Mouse (Mus musculus) MEL (cell line): ENCODE measurements around the gene Abcd1. TPM values are rescaled to one million over a fixed set of nuclear protein-coding genes. Genes with fewer than 3 reads are reported as not detected.

ENCODE experiments used
- DNase-seq: peaks from one replicate; pipeline ENCODE4 v3.0.0; 2011; ENCODE audit warnings: low read depth, low spot score
- H3K27ac ChIP-seq: 2 replicates; pipeline ENCODE4 v1.5.1; 2012; ENCODE audit warnings: low read depth, mild to moderate bottlenecking, control low read depth, low read length, moderate library complexity; ENCODE audit not compliant: control insufficient read depth
- H3K27me3 ChIP-seq, 2 experiments: fragments of 150-350 bp in 1 of 2; sonication (generic) in 1 of 2; 2 replicates each; pipeline ENCODE4 v1.6.1; 2012; ENCODE audit warnings: low read length in 2 of 2, mild to moderate bottlenecking in 2 of 2, improper control_type of control experiment in 1 of 2, moderate library complexity in 1 of 2; ENCODE audit not compliant: insufficient read depth in 2 of 2, control insufficient read depth in 1 of 2
- H3K36me3 ChIP-seq, 2 experiments: 2 replicates each; pipeline ENCODE4 v1.6.1; 2012 to 2014; ENCODE audit warnings: low read length in 2 of 2, improper control_type of control experiment in 1 of 2, inconsistent platforms in 1 of 2, mild to moderate bottlenecking in 1 of 2; ENCODE audit not compliant: insufficient read depth in 2 of 2, control insufficient read depth in 1 of 2
- H3K4me1 ChIP-seq, 2 experiments: fragments of 150-350 bp in 1 of 2; sonication (generic) in 1 of 2; 2 replicates each; pipeline ENCODE4 v1.6.1; 2012; ENCODE audit warnings: low read length in 2 of 2, improper control_type of control experiment in 1 of 2, mild to moderate bottlenecking in 1 of 2; ENCODE audit not compliant: insufficient read depth in 2 of 2, control insufficient read depth in 1 of 2
- H3K4me3 ChIP-seq, 2 experiments: fragments of 150-350 bp in 1 of 2; sonication (generic) in 1 of 2; 2 replicates each; pipeline ENCODE4 v1.5.1; 2012; ENCODE audit warnings: low read depth in 2 of 2, low read length in 2 of 2, mild to moderate bottlenecking in 2 of 2, moderate library complexity in 2 of 2, control low read depth in 1 of 2, improper control_type of control experiment in 1 of 2; ENCODE audit not compliant: control insufficient read depth in 1 of 2, insufficient read depth in 1 of 2
- H3K79me2 ChIP-seq: 2 replicates; pipeline ENCODE4 v1.6.1; 2012; ENCODE audit warnings: mild to moderate bottlenecking, low read length, moderate library complexity; ENCODE audit not compliant: control insufficient read depth, poor library complexity, insufficient read depth
- H3K9ac ChIP-seq: 2 replicates; pipeline ENCODE4 v1.6.1; 2012; ENCODE audit warnings: low read depth, mild to moderate bottlenecking, control low read depth, low read length, moderate library complexity; ENCODE audit not compliant: control insufficient read depth, poor library complexity, severe bottlenecking
- H3K9me3 ChIP-seq: fragments of 150-350 bp; sonication (generic); replicated peaks from 2 replicates; pipeline ENCODE4 v1.6.1; 2012; ENCODE audit warnings: mild to moderate bottlenecking, low read length, improper control_type of control experiment, moderate library complexity; ENCODE audit not compliant: insufficient read depth
- BHLHE40 ChIP-seq: IDR thresholded peaks from 2 replicates; pipeline ENCODE4 v1.6.1; 2012; ENCODE audit warnings: low read depth, mild to moderate bottlenecking, inconsistent platforms, low read length, improper control_type of control experiment, borderline replicate concordance
- CHD2 ChIP-seq: IDR thresholded peaks from 2 replicates; pipeline ENCODE4 v1.6.1; 2011; ENCODE audit warnings: low read length, improper control_type of control experiment
- E2F4 ChIP-seq: IDR thresholded peaks from 2 replicates; pipeline ENCODE4 v1.6.1; 2011; ENCODE audit warnings: low read depth, low read length, improper control_type of control experiment, borderline replicate concordance
- EP300 ChIP-seq, 2 experiments: IDR thresholded peaks; 2 replicates each; pipeline ENCODE4 v1.6.1; 2011; ENCODE audit warnings: improper control_type of control experiment in 2 of 2, low read length in 2 of 2, low read depth in 1 of 2, mild to moderate bottlenecking in 1 of 2
- ETS1 ChIP-seq: IDR thresholded peaks from 2 replicates; pipeline ENCODE4 v1.6.1; 2012; ENCODE audit warnings: low read depth, mild to moderate bottlenecking, inconsistent platforms, low read length, improper control_type of control experiment, moderate library complexity
- HCFC1 ChIP-seq: IDR thresholded peaks from 2 replicates; pipeline ENCODE4 v1.6.1; 2012; ENCODE audit warnings: low read depth, mild to moderate bottlenecking, inconsistent platforms, low read length, improper control_type of control experiment, moderate library complexity
- MAFK ChIP-seq: IDR thresholded peaks from 2 replicates; pipeline ENCODE4 v1.6.1; 2011; ENCODE audit warnings: low read depth, mild to moderate bottlenecking, low read length, improper control_type of control experiment, borderline replicate concordance
- MAZ ChIP-seq: IDR thresholded peaks from 2 replicates; pipeline ENCODE4 v1.6.1; 2012; ENCODE audit warnings: low read depth, mild to moderate bottlenecking, inconsistent platforms, low read length, improper control_type of control experiment
- MYC ChIP-seq: IDR thresholded peaks from 2 replicates; pipeline ENCODE4 v1.6.1; 2011; ENCODE audit warnings: low read depth, mild to moderate bottlenecking, low read length, improper control_type of control experiment, moderate library complexity
- NRF1 ChIP-seq: IDR thresholded peaks from 2 replicates; pipeline ENCODE4 v1.6.1; 2014; ENCODE audit warnings: low read depth, mild to moderate bottlenecking, inconsistent platforms, low read length, improper control_type of control experiment, moderate library complexity; ENCODE audit not compliant: poor library complexity, insufficient read depth, severe bottlenecking
- POLR2A ChIP-seq, 2 experiments: IDR thresholded peaks; 2 replicates each; pipeline ENCODE4 v1.6.1; 2011 to 2012; ENCODE audit warnings: low read length in 2 of 2, mild to moderate bottlenecking in 2 of 2, control low read depth in 1 of 2, improper control_type of control experiment in 1 of 2, low read depth in 1 of 2, moderate library complexity in 1 of 2; ENCODE audit not compliant: control insufficient read depth in 1 of 2, insufficient read depth in 1 of 2, poor library complexity in 1 of 2
- RAD21 ChIP-seq: IDR thresholded peaks from 2 replicates; pipeline ENCODE4 v1.6.1; 2011; ENCODE audit warnings: mild to moderate bottlenecking, low read depth, low read length, improper control_type of control experiment
- TBP ChIP-seq: IDR thresholded peaks from 2 replicates; pipeline ENCODE4 v1.8.0; 2011; ENCODE audit warnings: low read depth, low read length, improper control_type of control experiment
- TCF12 ChIP-seq: IDR thresholded peaks from 2 replicates; pipeline ENCODE4 v1.6.1; 2014; ENCODE audit warnings: low read depth, mild to moderate bottlenecking, inconsistent platforms, low read length, improper control_type of control experiment, moderate library complexity
- UBTF ChIP-seq: IDR thresholded peaks from 2 replicates; pipeline ENCODE4 v1.6.1; 2012; ENCODE audit warnings: low read depth, mild to moderate bottlenecking, inconsistent platforms, low read length, improper control_type of control experiment, moderate library complexity, borderline replicate concordance; ENCODE audit not compliant: insufficient read depth
- USF1 ChIP-seq: IDR thresholded peaks from 2 replicates; pipeline ENCODE4 v1.6.1; 2014; ENCODE audit warnings: low read depth, mild to moderate bottlenecking, inconsistent platforms, low read length, improper control_type of control experiment, moderate library complexity
- USF2 ChIP-seq, 2 experiments: IDR thresholded peaks; 2 replicates each; pipeline ENCODE4 v1.6.1; 2011 to 2012; ENCODE audit warnings: improper control_type of control experiment in 2 of 2, low read length in 2 of 2, borderline replicate concordance in 1 of 2, inconsistent platforms in 1 of 2, low read depth in 1 of 2, mild to moderate bottlenecking in 1 of 2; ENCODE audit not compliant: insufficient read depth in 1 of 2
- ZC3H11A ChIP-seq: IDR thresholded peaks from 2 replicates; pipeline ENCODE4 v1.6.1; 2012; ENCODE audit warnings: low read depth, mild to moderate bottlenecking, inconsistent platforms, low read length, improper control_type of control experiment
- ZKSCAN1 ChIP-seq: IDR thresholded peaks from 2 replicates; pipeline ENCODE4 v1.6.1; 2012; ENCODE audit warnings: low read depth, mild to moderate bottlenecking, inconsistent platforms, low read length, improper control_type of control experiment, moderate library complexity
- ZMIZ1 ChIP-seq: IDR thresholded peaks from 2 replicates; pipeline ENCODE4 v1.6.1; 2012; ENCODE audit warnings: low read depth, mild to moderate bottlenecking, inconsistent platforms, low read length, improper control_type of control experiment, moderate library complexity
- polyA plus RNA-seq, 2 experiments: library from polyadenylated mRNA; stranded (reverse) in 1 of 2; unstranded in 1 of 2; fragments of >175 nt in 1 of 2; fragments of >200 nt in 1 of 2; gene quantifications; 2 replicates each; pipeline versions ENCODE4 v1.2.1 to v1.2.4; 2012; ENCODE audit warnings: low replicate concordance in 2 of 2, low read depth in 1 of 2; ENCODE audit not compliant: insufficient read length in 2 of 2, insufficient read depth in 1 of 2, missing spikeins in 1 of 2
- total RNA-seq: library from RNA; depleted of rRNA; stranded (reverse); fragments of 300-350 nt; gene quantifications from 2 replicates; pipeline ENCODE4 v1.2.3, GENCODE M21; 2012

The Abcd1 gene
- total and polyA plus RNA-seq, 3 experiments = 4.8 to 17.3 TPM; not detected in 1

GRCm38 (mm10) chrX:73684978-73685377, 31.4 kb upstream of the Abcd1 start:
- Histone ChIP-seq H3K9me3 (no peaks in the 10 kb centered on the region), H3K27ac (no peak overlapping the region), H3K27me3 (no peaks in the 10 kb centered on the region), H3K4me1 (no peaks in the 10 kb centered on the region), H3K79me2 (no peaks in the 10 kb centered on the region), H3K36me3 (peaks cover 0 to 3% of the 10 kb centered on the region in 2 experiments; a peak in 2 of 4 replicates), H3K9ac (no peak overlapping the region), H3K4me3 (no peak overlapping the region)
- no peak for TF ChIP-seq NRF1
- TF ChIP-seq HCFC1 = no peak
- TF ChIP-seq BHLHE40 = no peak
- TF ChIP-seq CHD2 = no peak
- TF ChIP-seq TBP = no peak
- no peak for TF ChIP-seq EP300 (IDR thresholded peaks at IDR 0.05; ENCODE audit: low read depth in 1 of 2, low read length in 2 of 2)
- no peak for TF ChIP-seq E2F4
- TF ChIP-seq MYC = no peak
- no peak for TF ChIP-seq POLR2A (IDR thresholded peaks at IDR 0.05; ENCODE audit: control insufficient read depth in 1 of 2, insufficient read depth in 1 of 2, low read depth in 1 of 2, low read length in 2 of 2, poor library complexity in 1 of 2)
- TF ChIP-seq RAD21 = no peak
- no peak for TF ChIP-seq TCF12
- TF ChIP-seq USF1 = no peak
- TF ChIP-seq UBTF = no peak
- no peak for TF ChIP-seq ZMIZ1
- no peak for TF ChIP-seq ETS1
- no peak for TF ChIP-seq ZKSCAN1
- no peak for TF ChIP-seq USF2 (IDR thresholded peaks at IDR 0.05; ENCODE audit: borderline replicate concordance in 1 of 2, insufficient read depth in 1 of 2, low read depth in 1 of 2, low read length in 2 of 2)
- TF ChIP-seq MAFK = no peak
- DNase-seq = no peak

- Histone ChIP-seq H3K9ac (no peak overlapping the region), H3K4me1 (no peaks in the 10 kb centered on the region), H3K9me3 (no peaks in the 10 kb centered on the region), H3K79me2 (no peaks in the 10 kb centered on the region), H3K36me3 (peaks cover 0 to 5% of the 10 kb centered on the region in 2 experiments; a peak in 2 of 4 replicates), H3K27ac (no peak overlapping the region), H3K4me3 (no peak overlapping the region), H3K27me3 (no peaks in the 10 kb centered on the region)
- TF ChIP-seq MAZ (no peak), ZC3H11A (no peak), HCFC1 (no peak), UBTF (no peak)
- DNase-seq = no peak
Measured at GRCm38 (mm10) chrX:73685629-73686028, 30.8 kb upstream of the Abcd1 start.
